Mouse (Mus musculus) CD8-positive naive resting alpha-beta T cell, adult 2 months (primary cell): ENCODE measurements around the gene Itga6.
"Not testable (repeated sequence)": the region's sequence is repeated elsewhere in the genome, so short reads cannot be mapped to it uniquely, and the experiment has no call there.

ENCODE experiments used
- DNase-seq, 2 experiments: peaks; one replicate each; pipeline ENCODE4 v3.0.0; 2022; ENCODE audit warnings: low read depth in 2 of 2, low spot score in 2 of 2

Itga6 gene

GRCm38 (mm10) chr2:71882914-71883651 is 137.7 kb downstream of the Itga6 start:
- no peak for DNase-seq

GRCm38 (mm10) chr2:71887269-71887668 is 141.9 kb downstream of the Itga6 start:
- DNase-seq = no peak

GRCm38 (mm10) chr2:71888437-71888836 is 143.0 kb downstream of the Itga6 start:
- DNase-seq = no peak

GRCm38 (mm10) chr2:71891536-71891935 is 146.1 kb downstream of the Itga6 start:
- no peak for DNase-seq

GRCm38 (mm10) chr2:71892741-71893349 is 147.4 kb downstream of the Itga6 start:
- no peak for DNase-seq

- no peak for DNase-seq
Observed at GRCm38 (mm10) chr2:71895596-71896286, 150.3 kb downstream of the Itga6 start.

- no peak for DNase-seq
Observed at GRCm38 (mm10) chr2:71897420-71897819, 152.0 kb downstream of the Itga6 start.

- DNase-seq = peak; percentile 14 to 37
Observed at GRCm38 (mm10) chr2:71898335-71898856, 153.0 kb downstream of the Itga6 start.

- DNase-seq = no peak
Observed at GRCm38 (mm10) chr2:71899886-71900285, 154.5 kb downstream of the Itga6 start.

- DNase-seq = no peak
Observed at GRCm38 (mm10) chr2:71905154-71905553, 159.7 kb downstream of the Itga6 start.

- DNase-seq = not testable (repeated sequence)
Observed at GRCm38 (mm10) chr2:71906356-71906755, 160.9 kb downstream of the Itga6 start.
